Mouse (Mus musculus): ENCODE results near the gene Cuta.

DNA sequence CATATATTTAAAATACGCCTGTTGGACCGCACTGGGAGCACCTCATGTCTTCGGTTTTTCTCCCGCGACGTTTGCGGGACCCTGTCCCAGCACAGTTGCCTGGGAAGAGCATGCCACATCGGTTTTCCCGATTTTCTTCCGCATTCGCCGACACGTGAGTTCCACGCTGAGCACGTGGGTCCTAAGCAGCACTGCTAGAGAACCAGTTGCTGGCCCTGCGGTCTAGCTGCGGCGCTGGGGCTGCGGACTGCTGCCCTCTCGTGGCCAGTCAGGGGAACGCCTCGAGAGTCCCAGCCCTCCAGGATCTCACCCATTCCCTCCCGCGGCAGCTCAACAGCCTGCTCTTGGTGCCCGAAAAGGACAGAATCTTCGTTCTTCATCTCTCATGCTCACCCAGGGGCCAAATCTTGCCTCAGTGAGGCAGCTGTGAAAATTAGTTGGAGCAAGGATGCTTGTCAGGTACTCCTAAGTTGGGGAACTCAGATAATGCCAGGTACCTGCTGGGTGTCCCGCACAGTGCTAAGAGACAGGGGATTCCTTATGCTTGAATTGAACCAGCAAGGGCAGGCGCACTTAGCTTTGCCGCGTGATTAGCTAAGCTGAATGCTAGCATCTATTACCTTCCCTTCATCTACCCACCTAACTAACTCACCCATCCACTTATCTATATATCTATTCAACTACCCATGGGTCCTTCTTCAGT lies 53.2 kb downstream of the Cuta start:
- no peak for TF ChIP-seq POLR2A (IDR thresholded peaks at IDR 0.05; ENCODE audit: borderline replicate concordance, extremely low read depth, insufficient read depth, insufficient read length, poor library complexity, severe bottlenecking)
- TF ChIP-seq CTCF (IDR thresholded peaks at IDR 0.05; ENCODE audit: borderline replicate concordance, extremely low read depth, insufficient read depth, insufficient read length), result peak; percentile 100
